Mouse (Mus musculus) G1E (cell line): ENCODE measurements around the gene Entpd3.

ENCODE experiments used
- CTCF ChIP-seq: IDR thresholded peaks from 2 replicates; pipeline ENCODE4 v1.5.1; 2012; ENCODE audit warnings: low read depth, low read length, inconsistent platforms, mixed read lengths
- GATA1 ChIP-seq: IDR thresholded peaks from 2 replicates; pipeline ENCODE4 v1.6.1; 2012; ENCODE audit warnings: borderline replicate concordance, low read length, inconsistent platforms, mixed read lengths
- GATA2 ChIP-seq: IDR thresholded peaks from 2 replicates; pipeline ENCODE4 v1.6.1; 2012; ENCODE audit warnings: low read depth, low read length, inconsistent platforms, borderline replicate concordance
- POLR2AphosphoS5 ChIP-seq: IDR thresholded peaks from 2 replicates; pipeline ENCODE4 v1.6.1; 2012; ENCODE audit warnings: low read depth, low read length, inconsistent platforms; ENCODE audit not compliant: insufficient replicate concordance
- TAL1 ChIP-seq: conservative IDR thresholded peaks from 2 replicates; pipeline ENCODE4 v1.6.1; 2012; ENCODE audit warnings: low read depth, low read length, inconsistent platforms, mixed read lengths

DNA sequence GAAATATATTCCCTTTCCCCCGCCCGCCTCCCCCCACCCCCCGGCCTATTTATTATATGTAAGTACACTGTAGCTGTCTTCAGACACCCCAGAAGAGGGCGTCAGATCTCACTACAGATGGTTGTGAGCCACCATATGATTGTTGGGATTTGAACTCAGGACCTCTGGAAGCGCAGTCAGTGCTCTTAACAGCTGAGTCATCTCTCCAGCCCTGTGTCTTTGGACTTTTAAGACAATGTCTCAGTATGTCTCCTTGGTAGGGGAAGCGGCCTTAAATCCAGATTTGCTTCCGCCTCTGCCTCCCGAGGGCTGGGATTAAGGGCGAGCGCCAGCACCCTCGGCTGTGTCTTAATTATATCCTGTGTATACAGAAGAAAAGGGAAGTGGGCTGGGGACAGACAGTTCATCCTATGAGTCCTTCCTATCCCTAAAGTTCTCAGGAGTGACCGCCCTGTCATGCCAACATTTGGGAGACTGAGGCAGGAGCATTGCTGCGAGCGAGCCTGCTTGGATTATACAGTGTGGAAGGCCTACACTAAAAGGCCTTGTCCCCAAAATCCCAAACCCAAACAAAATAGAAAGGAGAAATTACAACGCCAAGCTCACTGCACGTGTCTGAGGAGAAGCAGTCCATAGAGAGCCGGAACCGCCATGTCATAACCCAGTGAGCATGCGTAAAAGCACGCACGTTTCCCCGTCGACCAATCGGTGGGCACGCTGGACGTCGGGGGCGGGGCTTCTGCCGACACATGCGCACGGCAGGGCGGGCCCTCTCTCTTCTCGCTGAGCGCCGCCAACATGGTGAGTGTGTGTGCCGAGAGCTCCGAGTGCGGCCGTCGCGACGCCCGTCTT is 31.3 kb downstream of the Entpd3 start, which contains the start of gene Rpl14:
- TF ChIP-seq CTCF = no peak
- TF ChIP-seq GATA1 = no peak
- TF ChIP-seq TAL1 = no peak
- no peak for TF ChIP-seq POLR2AphosphoS5
- TF ChIP-seq GATA2 = no peak
